Mouse (Mus musculus) brown adipose tissue, adult 24 weeks (tissue): ENCODE measurements around the gene Tob2. TPM values are rescaled to one million over a fixed set of nuclear protein-coding genes. Genes with fewer than 3 reads are reported as not detected.

Experiments
- H3K27ac ChIP-seq: fragments of 200-500 bp; replicated peaks from 2 replicates; pipeline ENCODE4 v1.5.1; 2012; ENCODE audit warnings: low read depth, mild to moderate bottlenecking, low read length
- H3K4me1 ChIP-seq: fragments of 200-500 bp; 2 replicates; pipeline ENCODE4 v1.6.1; 2012; ENCODE audit warnings: low read length, mixed read lengths; ENCODE audit not compliant: control insufficient read depth, insufficient read depth, insufficient read length
- H3K4me3 ChIP-seq: fragments of 200-500 bp; 2 replicates; pipeline ENCODE4 v1.5.1; 2012; ENCODE audit warnings: low read depth, mild to moderate bottlenecking, low read length, moderate library complexity; ENCODE audit not compliant: insufficient read depth
- polyA plus RNA-seq: library from polyadenylated mRNA; stranded (reverse); fragments of >200 nt; gene quantifications from 2 replicates; pipeline ENCODE4 v1.2.4, GENCODE M21; 2012; ENCODE audit not compliant: missing spikeins, insufficient read depth, insufficient read length

Tob2 gene
- polyA plus RNA-seq, 1 experiment, result 79.0 TPM

DNA sequence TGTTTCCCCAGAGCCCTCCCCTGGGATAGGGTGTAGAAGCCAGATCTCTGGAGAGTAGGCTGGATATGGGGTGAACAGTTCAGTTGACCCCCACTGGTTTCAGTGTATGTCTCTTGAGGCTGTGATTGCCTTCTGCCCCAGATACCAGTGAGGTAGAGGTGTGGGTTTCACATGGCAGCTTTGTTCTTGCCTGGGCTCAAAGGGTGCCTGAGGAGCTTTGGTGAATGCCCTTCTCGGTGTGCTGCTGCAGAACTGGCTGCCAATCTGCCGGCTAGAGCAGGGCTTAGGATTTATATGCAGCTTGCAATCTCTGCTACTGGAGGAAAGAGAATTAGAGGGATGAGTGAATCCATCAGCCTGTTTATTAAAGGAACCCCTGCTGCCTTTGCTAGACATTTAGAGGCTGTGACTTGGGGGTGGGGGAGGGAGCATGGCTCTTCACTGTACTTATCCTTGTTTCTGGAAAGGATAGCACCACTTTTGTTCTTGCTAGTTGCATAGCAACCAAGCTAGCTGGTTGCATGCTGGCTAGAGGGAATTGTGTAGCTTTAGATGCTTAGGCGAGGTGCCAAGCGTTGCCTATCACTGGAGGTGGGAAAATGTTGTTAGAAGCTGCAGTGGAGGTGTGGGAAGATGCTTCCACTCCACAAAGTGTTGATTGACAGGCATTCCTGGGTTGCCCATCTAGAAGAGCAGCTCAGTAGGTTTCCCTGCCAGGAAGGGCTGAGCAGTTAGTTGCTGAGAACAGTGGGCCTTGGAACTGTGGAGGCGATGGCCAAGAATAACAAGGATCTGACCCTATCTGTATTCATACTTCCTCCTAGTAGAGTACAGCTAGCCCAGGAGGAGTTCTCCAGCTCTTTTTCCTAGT is 21.2 kb upstream of the Tob2 start:
- Histone ChIP-seq H3K4me1 (peaks cover 12% of the 10 kb centered on the region), H3K4me3 (peak overlapping the region; percentile 3), H3K27ac (peak overlapping the region; percentile 33)

DNA sequence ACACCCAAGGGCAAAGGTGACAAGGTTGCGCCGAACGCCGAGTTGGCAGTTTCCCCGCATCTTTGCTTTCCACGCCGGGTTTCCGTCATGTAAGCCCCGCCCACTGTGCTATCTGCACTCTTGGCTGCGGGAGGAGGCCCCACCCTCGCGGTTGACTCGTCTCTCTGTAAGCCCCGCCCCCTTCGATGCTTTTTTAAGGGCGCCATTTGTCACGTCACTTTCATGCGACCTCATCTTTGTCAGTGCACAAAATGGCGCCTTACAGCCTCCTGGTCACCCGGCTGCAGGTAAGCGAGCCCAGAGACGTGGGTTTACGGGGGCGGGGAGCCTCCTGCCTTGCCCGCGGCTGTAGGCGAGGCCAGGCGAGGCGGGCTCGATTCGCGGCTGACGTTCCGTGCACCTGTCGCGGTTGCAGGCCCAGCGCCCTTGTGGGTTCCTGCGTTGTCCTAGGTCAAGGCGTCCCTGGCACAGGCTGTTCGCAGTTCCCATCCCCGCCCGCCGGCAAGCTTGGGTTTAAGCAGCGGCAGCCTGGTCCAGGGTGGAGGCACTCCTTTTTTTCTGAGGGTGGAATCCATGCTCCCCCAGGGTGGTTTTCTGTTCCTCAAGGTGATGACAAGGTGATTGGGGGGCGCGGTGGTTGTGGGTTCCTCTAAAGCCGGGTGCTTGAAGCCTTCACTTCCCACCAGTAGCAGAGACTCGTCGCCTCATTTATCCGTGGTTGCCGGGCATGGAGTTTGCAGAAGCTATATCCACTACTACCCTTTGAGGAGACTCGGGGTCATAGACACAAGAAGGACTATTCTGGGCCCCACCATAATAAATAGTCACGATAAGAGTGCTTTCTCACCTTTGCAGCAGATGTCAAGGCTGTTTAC is 13.9 kb upstream of the Tob2 start, which contains the start of gene Aco2:
Gene Aco2 (plus strand): TSS at position 48 of the 875 bp plus-strand sequence.
- H3K4me3 ChIP-seq, result peak within 1 kb of the TSS; percentile 74
- H3K4me1 ChIP-seq, result 0 out of 2 replicates have a peak, but pooled peaks cover 3% of the 10 kb centered on the region
- H3K27ac ChIP-seq, result peak within 1 kb of the TSS; percentile 99

DNA sequence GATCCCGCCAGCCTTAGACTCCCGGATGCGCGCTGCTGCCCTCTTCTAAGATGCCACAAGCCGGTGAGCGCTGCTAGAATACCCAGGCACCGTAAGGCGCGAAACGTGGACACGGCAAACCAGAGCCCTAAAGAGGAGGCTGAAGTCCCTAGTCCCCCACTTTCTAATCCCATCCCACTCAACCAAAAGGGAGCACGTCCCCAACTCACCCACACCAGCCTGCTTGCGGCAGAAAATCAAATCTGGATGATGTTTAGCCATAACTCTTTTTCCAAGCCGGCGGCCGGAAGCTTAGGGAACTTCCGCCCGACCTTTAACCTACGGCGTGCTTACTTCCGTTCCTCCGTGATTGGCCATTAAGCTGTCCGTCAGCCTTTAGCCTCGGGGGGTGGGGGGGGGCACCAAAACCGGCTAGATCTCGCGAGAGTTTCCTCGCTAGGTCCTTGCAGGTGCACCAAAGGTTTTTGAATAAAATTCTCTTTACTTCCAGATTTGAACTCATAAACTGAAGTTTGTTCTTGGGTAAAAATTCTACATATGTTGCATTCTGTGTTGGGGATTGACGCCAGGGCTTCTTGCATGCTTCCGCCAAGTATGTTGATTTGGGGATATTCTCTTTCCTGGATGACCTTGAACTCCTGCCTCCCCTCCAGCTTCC is 13.1 kb upstream of the Tob2 start, which contains the start of gene Phf5a:
Gene Phf5a (minus strand): TSS at position 308 of the 658 bp plus-strand sequence.
- peak within 1 kb of the TSS; percentile 99 for H3K27ac ChIP-seq
- H3K4me1 ChIP-seq, result 0 out of 2 replicates have a peak, but pooled peaks cover 3% of the 10 kb centered on the region
- peak within 1 kb of the TSS; percentile 74 for H3K4me3 ChIP-seq

DNA sequence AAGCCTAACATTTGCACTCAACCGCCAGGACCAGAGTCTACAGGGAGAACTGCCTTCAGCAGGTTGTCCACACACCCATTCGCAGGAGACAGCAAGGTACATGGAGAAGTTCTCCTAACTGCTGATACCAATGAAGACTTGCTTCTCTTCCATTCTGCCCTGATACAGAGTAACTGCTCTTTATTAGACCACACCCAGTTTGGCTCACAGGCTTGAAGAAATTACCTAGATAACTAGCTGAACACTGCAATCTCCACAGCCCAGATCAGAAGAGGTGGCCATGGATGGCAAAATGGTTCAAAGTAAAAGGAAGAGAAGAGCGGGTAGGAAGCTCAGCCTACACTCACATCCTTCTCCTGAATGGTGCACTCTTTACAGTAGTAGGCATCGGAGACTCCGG is 11.4 kb upstream of the Tob2 start:
- Histone ChIP-seq H3K27ac (no peak overlapping the region), H3K4me3 (no peak overlapping the region), H3K4me1 (0 out of 2 replicates have a peak, but pooled peaks cover 3% of the 10 kb centered on the region)

DNA sequence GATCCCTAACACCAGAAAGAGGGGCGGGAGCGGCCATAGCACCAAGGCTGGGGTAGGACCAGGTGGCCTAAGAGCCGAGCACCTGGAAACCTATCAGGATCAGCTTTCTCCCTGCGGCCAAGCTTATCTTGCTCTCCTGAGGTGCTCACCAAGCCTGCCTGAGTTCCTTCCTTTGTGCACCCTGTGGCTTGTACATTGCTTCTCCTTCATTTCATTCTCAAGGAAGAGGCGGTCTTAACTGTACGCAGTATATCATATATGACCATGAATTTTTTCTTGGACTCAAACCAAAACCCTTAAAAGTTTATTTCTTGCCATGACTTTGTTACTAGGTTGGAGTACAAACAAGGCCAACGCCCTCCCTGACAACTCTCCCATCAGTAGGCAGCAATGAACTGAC is 5.6 kb upstream of the Tob2 start:
- H3K4me1 ChIP-seq, result no peaks in the 10 kb centered on the region
- H3K4me3 ChIP-seq, result no peak overlapping the region
- no peak overlapping the region for H3K27ac ChIP-seq

DNA sequence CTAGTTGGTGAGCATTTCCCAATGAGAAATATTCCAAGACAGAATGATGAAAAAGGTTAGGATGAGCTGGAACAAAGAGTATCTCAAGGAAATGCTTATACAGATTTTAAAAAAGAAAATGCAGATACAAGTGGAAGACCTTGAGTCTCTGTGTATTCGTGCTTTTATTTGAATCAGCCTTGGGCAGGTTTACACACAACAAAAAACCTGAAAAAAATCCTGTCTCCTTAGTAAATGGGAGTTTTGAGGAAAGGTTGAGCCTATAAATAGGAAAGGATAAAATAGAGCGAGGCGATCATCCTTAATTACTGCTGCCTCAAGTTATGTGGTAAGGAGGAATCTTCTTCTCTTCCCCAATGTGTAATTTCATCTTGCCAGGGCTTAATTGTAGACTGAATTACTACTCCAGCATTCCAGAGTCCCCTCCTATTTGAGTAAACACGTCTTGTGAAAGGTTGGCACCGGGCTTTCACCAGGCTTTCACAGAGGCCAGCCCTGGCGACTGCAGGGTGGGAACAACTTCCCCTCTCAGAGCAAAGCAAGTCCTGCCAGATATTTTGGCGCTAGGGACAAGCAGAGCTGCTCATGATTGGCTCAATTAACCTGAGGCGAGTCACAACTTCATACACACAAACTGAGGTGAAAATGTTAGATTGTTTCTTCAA is 2.0 kb upstream of the Tob2 start:
- Histone ChIP-seq H3K4me1 (no peaks in the 10 kb centered on the region), H3K27ac (peak overlapping the region; percentile 71), H3K4me3 (no peak overlapping the region)

DNA sequence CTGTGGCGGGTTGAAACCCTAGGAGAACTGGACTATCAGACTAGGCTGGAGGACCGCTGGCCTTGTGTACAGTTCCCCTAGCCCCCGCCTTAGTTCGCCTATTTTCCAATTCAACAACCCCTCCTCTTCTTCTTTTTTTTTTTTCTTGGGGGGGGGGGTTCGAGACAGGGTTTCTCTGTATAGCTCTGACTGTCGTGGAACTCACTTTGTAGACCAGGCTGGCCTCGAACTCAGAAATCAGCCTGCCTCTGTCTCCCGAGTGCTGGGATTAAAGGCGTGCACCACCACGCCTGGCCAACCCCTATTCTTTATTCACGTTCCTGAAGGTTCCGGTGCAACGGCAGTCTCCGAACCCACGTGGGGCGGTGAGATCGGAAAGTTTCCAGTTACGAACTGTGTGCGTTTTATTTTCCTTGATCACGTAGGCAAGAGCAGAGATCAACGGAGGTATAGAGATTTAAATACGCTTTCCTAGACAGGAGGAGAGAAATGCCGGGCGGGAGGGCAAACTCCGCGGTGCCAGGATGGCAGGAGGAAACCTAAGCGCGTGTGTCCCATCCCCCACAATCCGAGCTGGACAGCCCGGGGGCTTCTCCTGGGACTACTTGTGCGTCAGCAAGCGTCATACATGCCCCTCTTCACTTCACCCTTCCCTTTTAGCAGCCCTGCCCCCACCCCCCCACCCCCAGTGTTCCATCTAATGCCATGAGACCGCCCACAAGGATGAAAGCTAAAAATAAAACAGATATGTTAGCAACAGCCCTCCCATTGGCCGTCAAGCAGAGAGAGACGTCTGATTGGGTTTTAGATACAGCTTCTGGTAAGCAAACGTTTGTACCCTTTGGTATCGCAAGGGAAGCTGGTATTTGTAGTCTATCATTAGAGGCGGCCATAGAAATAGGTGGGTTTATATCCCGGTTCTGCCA is 997 bp upstream of the Tob2 start:
- Histone ChIP-seq H3K4me1 (no peaks in the 10 kb centered on the region), H3K4me3 (peak overlapping the region; percentile 94), H3K27ac (peak overlapping the region; percentile 100)

DNA sequence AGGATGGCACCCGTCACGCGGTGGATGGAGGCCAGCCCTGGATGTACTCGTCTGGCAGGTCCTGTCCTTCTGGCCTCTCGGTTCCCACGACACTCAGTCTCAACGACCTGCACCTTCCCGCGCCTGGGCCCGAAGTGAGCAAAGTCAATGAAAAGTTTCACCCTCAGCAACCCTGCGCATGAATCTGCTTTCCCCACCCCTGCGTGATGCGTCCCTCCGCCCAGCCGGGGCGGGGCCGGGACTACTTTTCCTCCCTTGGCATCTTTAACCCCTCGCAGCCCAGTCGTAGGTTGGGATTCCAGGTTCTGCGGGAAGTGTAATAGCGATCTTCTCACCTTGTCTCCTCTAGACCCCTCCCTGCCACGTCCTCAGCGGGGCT is 469 bp downstream of the Tob2 start:
- Histone ChIP-seq H3K4me3 (peak overlapping the region; percentile 94), H3K27ac (peak overlapping the region; percentile 100), H3K4me1 (no peaks in the 10 kb centered on the region)

DNA sequence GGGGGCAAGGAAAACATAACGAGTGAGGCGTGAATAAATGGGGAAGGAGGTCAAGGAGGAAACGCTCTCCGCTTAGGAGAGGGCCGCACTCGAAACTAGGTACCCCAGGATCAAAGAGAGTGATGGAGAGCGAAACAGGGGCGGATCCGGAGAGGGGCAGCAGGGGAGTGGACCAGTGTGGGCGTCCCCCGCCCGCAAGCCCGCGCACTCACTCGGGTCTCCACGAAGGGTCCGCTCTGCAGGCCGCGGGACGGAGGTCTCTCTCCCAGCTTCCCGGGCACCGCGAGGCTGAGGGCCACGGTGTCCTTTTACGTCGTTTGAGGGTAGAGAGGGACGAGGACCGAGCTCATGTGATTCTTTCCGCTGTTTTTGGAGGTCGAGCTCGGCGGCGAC is 876 bp downstream of the Tob2 start:
- H3K4me3 ChIP-seq, result peak overlapping the region; percentile 94
- peak overlapping the region; percentile 96 for H3K27ac ChIP-seq
- H3K4me1 ChIP-seq, result peaks cover under 1% of the 10 kb centered on the region; the same call in 1 of the 2 replicates

DNA sequence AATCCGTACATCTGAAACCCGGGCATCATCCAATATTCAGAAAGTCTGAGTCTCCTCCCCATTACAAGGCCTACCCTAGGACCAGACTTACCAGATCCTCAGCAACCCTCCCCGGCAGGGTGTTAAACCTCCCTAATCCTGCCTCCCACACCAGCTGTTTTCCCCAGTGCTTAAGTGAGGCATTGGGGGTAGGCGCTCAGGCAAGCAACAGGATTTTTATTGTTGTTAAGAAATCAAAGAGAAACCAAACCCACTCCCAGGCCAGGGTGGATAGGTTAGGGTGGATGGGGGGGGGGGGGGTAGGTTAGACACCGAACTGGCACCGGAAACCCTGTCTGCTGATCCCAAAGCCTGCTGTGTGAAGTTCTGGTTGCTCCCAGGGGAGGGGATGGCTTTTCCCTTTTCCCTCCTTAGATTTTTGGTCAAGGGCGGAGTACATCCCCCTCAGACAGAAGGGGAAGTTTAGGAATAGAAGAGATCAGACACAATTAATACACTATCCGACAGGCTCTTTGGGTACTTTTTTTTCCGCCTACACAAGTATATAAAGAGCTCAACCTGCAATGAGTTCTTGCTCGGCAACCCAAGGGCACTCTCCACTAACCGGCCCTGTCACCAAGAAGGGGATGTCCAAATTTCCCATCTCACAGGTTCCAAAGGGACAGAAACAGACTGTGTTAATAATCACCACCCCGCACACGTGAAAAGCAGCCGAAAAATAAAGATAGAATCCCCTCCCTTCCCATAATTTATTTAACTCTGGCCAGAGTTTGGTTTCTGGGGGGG is 1.5 kb downstream of the Tob2 start:
- Histone ChIP-seq H3K4me3 (peak overlapping the region; percentile 94), H3K27ac (peak overlapping the region; percentile 96), H3K4me1 (peaks cover 4% of the 10 kb centered on the region; the same call in 1 of the 2 replicates)

DNA sequence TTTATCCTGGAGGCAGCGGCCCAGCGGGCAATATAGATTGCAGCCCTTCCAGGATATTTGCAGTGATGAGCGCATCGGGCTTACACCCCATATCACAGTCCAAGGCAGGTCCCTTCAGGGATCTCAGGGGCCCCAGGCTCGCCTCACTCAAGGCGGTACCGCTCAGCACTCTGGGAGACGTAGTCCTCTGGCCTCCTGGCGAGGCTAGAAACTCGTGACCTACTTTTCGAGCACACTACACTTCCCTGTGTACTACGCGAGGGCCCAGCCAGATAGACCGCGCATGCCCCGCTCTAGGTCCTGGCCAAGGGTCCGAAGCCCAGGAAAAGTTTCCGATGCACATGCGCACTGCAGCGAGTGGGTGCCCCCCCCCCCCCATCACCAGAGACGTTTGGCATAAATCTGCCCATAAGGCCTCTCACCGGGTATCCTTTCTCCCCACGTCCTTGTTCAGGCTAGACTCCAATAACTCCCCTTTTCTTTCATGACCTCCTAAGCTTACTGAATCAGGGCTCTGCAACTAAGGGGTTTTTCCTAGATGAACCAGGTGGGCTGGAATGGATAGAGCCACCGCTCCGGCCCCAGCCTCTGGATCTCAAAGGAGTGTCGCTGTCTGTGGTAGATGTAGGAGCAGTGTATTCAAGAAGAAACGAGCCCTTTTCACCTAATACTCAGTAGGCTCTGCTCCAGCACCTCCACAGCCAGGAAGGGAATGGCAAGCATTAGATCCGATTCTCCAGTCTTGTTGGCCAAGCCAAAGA is 2.4 kb downstream of the Tob2 start:
- peaks cover 4% of the 10 kb centered on the region; the same call in 1 of the 2 replicates for H3K4me1 ChIP-seq
- H3K4me3 ChIP-seq, result peak overlapping the region; percentile 94
- peak overlapping the region; percentile 96 for H3K27ac ChIP-seq

DNA sequence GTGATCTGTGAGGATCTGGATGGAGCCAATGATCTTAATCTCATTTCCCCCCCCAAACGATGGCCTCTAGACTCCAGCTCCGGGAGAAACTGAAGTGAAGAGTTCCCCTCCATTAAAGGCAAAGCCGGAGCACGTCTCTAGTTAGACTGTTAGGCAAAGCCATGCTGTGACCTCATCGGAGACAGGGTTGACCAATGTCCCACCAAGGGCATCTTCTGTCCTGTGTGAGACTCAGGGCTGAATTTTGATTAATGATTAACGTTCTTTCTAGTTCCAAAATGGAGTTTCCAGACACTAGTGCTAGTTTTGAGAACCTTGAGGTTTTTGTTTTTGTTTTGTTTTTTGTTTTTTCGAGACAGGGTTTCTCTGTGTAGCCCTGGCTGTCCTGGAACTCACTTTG is 5.5 kb downstream of the Tob2 start:
- Histone ChIP-seq H3K27ac (peak overlapping the region; percentile 88), H3K4me1 (peaks cover 4% of the 10 kb centered on the region; the same call in 1 of the 2 replicates), H3K4me3 (peak overlapping the region; percentile 18)
